Mouse (Mus musculus): ENCODE results near the gene Eef1g. TPM values are rescaled to one million over a fixed set of nuclear protein-coding genes. Genes with fewer than 3 reads are reported as not detected.

Eef1g gene
- total RNA-seq, 2 experiments from 2014 or later, result 640 to 671 TPM

DNA sequence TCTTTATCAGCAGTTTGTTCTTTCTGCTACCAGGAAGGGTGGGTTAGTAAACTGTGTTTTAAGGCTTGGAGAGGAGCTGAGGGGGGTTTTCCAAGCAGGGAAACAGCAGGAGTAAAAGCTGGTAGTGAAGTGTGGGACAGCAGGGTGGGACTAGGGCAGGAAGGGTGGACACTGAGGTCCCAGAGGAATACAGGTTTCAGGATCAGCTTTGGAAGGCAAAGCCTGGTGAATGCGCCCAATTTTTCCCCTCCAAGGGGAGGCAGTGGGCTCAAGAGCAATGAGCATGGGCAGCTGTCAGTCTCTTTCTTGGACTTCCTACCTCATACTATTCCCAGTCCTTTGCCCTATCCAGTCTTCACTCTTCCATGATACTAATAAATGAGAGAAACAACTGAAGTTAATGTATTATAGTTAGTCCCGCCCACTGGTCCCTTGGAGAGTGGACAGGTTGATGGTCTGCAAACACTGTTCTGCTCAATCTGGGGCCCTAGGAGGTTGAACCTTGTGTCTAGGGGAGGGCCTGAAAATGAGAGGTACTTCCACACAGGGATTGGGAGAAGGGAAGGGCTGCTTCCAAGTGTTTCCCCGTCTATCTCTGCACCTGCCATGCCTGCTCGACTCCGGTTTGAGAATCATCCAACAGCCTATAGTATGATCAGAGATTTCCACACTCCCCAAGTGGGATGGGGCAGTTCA, 58.9 kb downstream of the Eef1g start:
- no peak for DNase-seq

DNA sequence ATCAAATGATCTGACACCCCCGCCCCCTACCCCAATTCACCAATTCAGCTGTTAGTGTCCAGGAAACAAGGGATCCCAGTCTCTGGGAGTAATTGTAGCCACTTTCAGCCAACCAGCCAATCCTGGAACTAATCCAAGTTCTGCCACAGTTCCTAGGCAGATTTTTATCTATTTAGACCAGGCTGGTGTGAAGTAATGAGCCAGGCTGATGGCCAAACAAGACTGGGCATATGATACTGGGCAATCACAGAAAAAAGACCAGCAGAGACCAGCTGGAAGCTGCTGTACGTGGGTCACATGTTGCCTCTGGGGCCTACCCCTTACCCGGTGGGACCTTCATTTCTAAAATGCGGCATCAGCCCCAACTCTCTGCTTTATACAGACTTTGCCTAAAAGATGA, 59.8 kb downstream of the Eef1g start:
- DNase-seq, result no peak

DNA sequence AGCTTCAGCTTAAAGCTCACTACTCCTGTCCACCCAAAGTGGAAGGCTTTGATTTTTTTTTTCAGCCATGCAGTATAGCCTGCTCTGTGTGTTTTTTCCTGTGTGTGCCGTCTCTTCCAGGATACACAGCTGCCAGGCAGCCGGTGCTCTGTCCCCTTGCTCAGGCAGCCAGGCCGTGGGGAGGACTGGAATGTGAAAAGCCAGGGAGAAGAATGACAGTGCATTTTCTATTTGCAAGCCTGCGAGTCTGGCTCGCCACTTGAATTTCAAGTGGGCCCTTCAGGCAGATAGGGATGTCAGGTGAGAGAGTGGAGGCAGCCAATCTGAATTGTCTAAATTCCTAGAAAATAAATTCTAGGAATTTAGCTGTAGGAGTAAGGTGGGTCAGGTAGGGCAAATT, 61.0 kb downstream of the Eef1g start:
- DNase-seq, result peak; percentile 23

Other genes with a start within 250 kb of the Eef1g start
- 10 to 100 TPM; 29.4 to 36.7 TPM for gene Slc3a2, start 243.7 kb upstream of the Eef1g start, total RNA-seq (2021)
- 10 to 100 TPM; 26.5 to 27.4 TPM for gene Wdr74, start 231.2 kb upstream of the Eef1g start, total RNA-seq (2021)
- gene 1700092M07Rik, start 226.3 kb upstream of the Eef1g start, total RNA-seq (2021), result under 1 TPM in 1 of 2 experiments, not detected in 1; 0.65 TPM
- gene Stx5a, start 225.6 kb upstream of the Eef1g start, total RNA-seq (2021), result 10 to 100 TPM; 35.6 to 46.3 TPM
- gene Nxf1, start 210.0 kb upstream of the Eef1g start, total RNA-seq (2021), result 10 to 100 TPM; 40.8 to 61.8 TPM
- 10 to 100 TPM; 81.9 to 82.5 TPM for gene Tmem223, start 196.0 kb upstream of the Eef1g start, total RNA-seq (2021)
- gene Tmem179b, start 192.6 kb upstream of the Eef1g start, total RNA-seq (2021), result 10 to 100 TPM; 13.6 to 14.1 TPM
- gene Taf6l, start 180.6 kb upstream of the Eef1g start, total RNA-seq (2021), result 10 to 100 TPM in 1 of 2 experiments, 1 to 10 TPM in 1; 8.5 to 12.0 TPM
- 10 to 100 TPM; 40.9 to 45.1 TPM for gene Polr2g, start 168.5 kb upstream of the Eef1g start, total RNA-seq (2021)
- gene Zbtb3, start 164.5 kb upstream of the Eef1g start, total RNA-seq (2021), result 1 to 10 TPM; 1.0 to 1.4 TPM
- gene Ttc9c, start 147.7 kb upstream of the Eef1g start, total RNA-seq (2021), result 10 to 100 TPM; 11.8 to 15.7 TPM
- gene Hnrnpul2, start 147.0 kb upstream of the Eef1g start, total RNA-seq (2021), result 10 to 100 TPM; 42.2 to 47.8 TPM
- gene AC129217.1, start 137.3 kb upstream of the Eef1g start, total RNA-seq (2021), result not detected
- gene Bscl2, start 129.6 kb upstream of the Eef1g start, total RNA-seq (2021), result 10 to 100 TPM; 16.8 to 19.5 TPM
- under 1 TPM; 0.66 to 0.77 TPM for gene Gng3, start 127.8 kb upstream of the Eef1g start, total RNA-seq (2021)
- 10 to 100 TPM; 11.5 to 14.0 TPM for gene Lrrn4cl, start 116.3 kb upstream of the Eef1g start, total RNA-seq (2021)
- gene Ubxn1, start 95.5 kb upstream of the Eef1g start, total RNA-seq (2021), result 100 to 1,000 TPM; 169 to 172 TPM
- gene Uqcc3, start 86.1 kb upstream of the Eef1g start, total RNA-seq (2021), result 10 to 100 TPM; 55.2 to 58.1 TPM
- gene Lbhd1, start 83.3 kb upstream of the Eef1g start, total RNA-seq (2021), result 10 to 100 TPM in 1 of 2 experiments, 1 to 10 TPM in 1; 7.2 to 11.8 TPM
- not detected for gene Gm49403, start 83.1 kb upstream of the Eef1g start, total RNA-seq (2021)
- gene 1810009A15Rik, start 78.2 kb upstream of the Eef1g start, total RNA-seq (2021), result 10 to 100 TPM; 25.6 to 29.6 TPM
- 1 to 10 TPM in 1 of 2 experiments, not detected in 1; 3.3 TPM for gene Gm49416, start 78.1 kb upstream of the Eef1g start, total RNA-seq (2021)
- 10 to 100 TPM; 10.7 to 14.6 TPM for gene Ints5, start 74.0 kb upstream of the Eef1g start, total RNA-seq (2021)
- gene Ganab, start 69.0 kb upstream of the Eef1g start, total RNA-seq (2021), result 10 to 100 TPM; 42.1 to 58.8 TPM
- gene B3gat3, start 46.7 kb upstream of the Eef1g start, total RNA-seq (2021), result 10 to 100 TPM; 23.4 to 27.6 TPM
- gene Rom1, start 37.7 kb upstream of the Eef1g start, total RNA-seq (2021), result 1 to 10 TPM; 4.2 to 5.6 TPM
- gene Eml3, start 37.5 kb upstream of the Eef1g start, total RNA-seq (2021), result 10 to 100 TPM; 11.7 to 15.9 TPM
- gene Mta2, start 25.2 kb upstream of the Eef1g start, total RNA-seq (2021), result 10 to 100 TPM; 37.7 to 49.7 TPM
- gene Tut1, start 13.2 kb upstream of the Eef1g start, total RNA-seq (2021), result 10 to 100 TPM in 1 of 2 experiments, 1 to 10 TPM in 1; 9.1 to 11.2 TPM
- 100 to 1,000 TPM; 235 to 267 TPM for gene Ahnak, start 22.2 kb downstream of the Eef1g start, total RNA-seq (2021)
- under 1 TPM in 1 of 2 experiments, not detected in 1; 0.63 TPM for gene Scgb1a1, start 120.9 kb downstream of the Eef1g start, total RNA-seq (2021)
- gene Asrgl1, start 168.6 kb downstream of the Eef1g start, total RNA-seq (2021), result 10 to 100 TPM; 11.1 to 14.2 TPM

Measured in gastrocnemius, postnatal 10 days (tissue).